In genomic region chr10:90880854-90881560, GRCm38 (mm10) we compare ENCODE assay signal across 11 mouse cellular contexts.
DNase-seq lines count a peak whose midpoint lies in the region; ATAC-seq and TF ChIP-seq lines count a peak whose summit lies in the region.
"Had no signal": no experiment of that assay in that cellular context is flagged by ENCODE, and none has a peak within 500 bp of the region (broad histone marks: within the 10 kb centered on the region; RNA-seq: fewer than 3 reads in every experiment).

No protein-coding gene starts in this region.

- H3K4me1 ChIP-seq in kidney, postnatal 0 days (replicated peaks; ENCODE audit: insufficient read depth, low read length): no peaks in the 10 kb centered on the region
- no peaks in the 10 kb centered on the region for H3K4me1 ChIP-seq in kidney, embryonic 14.5 days (ENCODE audit: control insufficient read depth, insufficient read depth, low read length)
- no peaks in the 10 kb centered on the region for H3K4me1 ChIP-seq in G1E (ENCODE audit: insufficient read depth, low read depth, low read length)
- H3K4me1 ChIP-seq in limb, embryonic 11.5 days (ENCODE audit: control insufficient read depth, insufficient read depth, low read length): no peaks in the 10 kb centered on the region
- H3K4me1 ChIP-seq in intestine, embryonic 15.5 days (replicated peaks): no peaks in the 10 kb centered on the region
- H3K4me1 ChIP-seq in heart, embryonic 10.5 days: no peaks in the 10 kb centered on the region
- H3K4me1 ChIP-seq: embryonic facial prominence, embryonic 13.5 days had no signal

- no peaks in the 10 kb centered on the region for H3K36me3 ChIP-seq in kidney, postnatal 0 days (ENCODE audit: insufficient read depth, low read length)
- no peaks in the 10 kb centered on the region for H3K36me3 ChIP-seq in kidney, embryonic 14.5 days (ENCODE audit: control insufficient read depth, insufficient read depth, low read length)
- no peaks in the 10 kb centered on the region for H3K36me3 ChIP-seq in G1E (replicated peaks)
- H3K36me3 ChIP-seq in limb, embryonic 11.5 days (ENCODE audit: control insufficient read depth, insufficient read depth, low read length): no peaks in the 10 kb centered on the region
- no peaks in the 10 kb centered on the region for H3K36me3 ChIP-seq in intestine, embryonic 15.5 days
- no peaks in the 10 kb centered on the region for H3K36me3 ChIP-seq in heart, embryonic 10.5 days
- H3K36me3 ChIP-seq: embryonic facial prominence, embryonic 13.5 days had no signal

- peak; percentile 56 for DNase-seq in kidney, postnatal 0 days (ENCODE audit: low spot score)
- peak; percentile 4 for DNase-seq in G1E (ENCODE audit: low spot score)
- DNase-seq in c-Kit-positive CD71-negative TER-119-negative erythroid progenitor cells, embryonic 14.5 days (ENCODE audit: low read depth): peak; percentile 12
- peak; percentile 56 for DNase-seq in limb, embryonic 11.5 days (ENCODE audit: low spot score)
- no peak for DNase-seq in right cerebral cortex, postnatal 10 days (ENCODE audit: low spot score in 2 of 2)
- no peak for DNase-seq in heart, embryonic 10.5 days (ENCODE audit: low spot score)
- DNase-seq: spleen, adult 18-20 months had no signal

- H3K27me3 ChIP-seq in kidney, postnatal 0 days (ENCODE audit: insufficient read depth, low read length): no peaks in the 10 kb centered on the region
- H3K27me3 ChIP-seq in kidney, embryonic 14.5 days (ENCODE audit: control insufficient read depth, insufficient read depth, low read length): no peaks in the 10 kb centered on the region
- H3K27me3 ChIP-seq in G1E (ENCODE audit: insufficient read depth, low read length): no peaks in the 10 kb centered on the region
- H3K27me3 ChIP-seq in limb, embryonic 11.5 days (ENCODE audit: control insufficient read depth, insufficient read depth, low read length): no peaks in the 10 kb centered on the region
- no peaks in the 10 kb centered on the region for H3K27me3 ChIP-seq in intestine, embryonic 15.5 days (replicated peaks)
- no peaks in the 10 kb centered on the region for H3K27me3 ChIP-seq in heart, embryonic 10.5 days (ENCODE audit: insufficient read depth, poor library complexity, severe bottlenecking)
- H3K27me3 ChIP-seq: embryonic facial prominence, embryonic 13.5 days had no signal

- H3K4me3 ChIP-seq in kidney, postnatal 0 days (replicated peaks; ENCODE audit: low read depth, low read length): no peak overlapping the region
- H3K4me3 ChIP-seq in kidney, embryonic 14.5 days (ENCODE audit: low read length): no peak overlapping the region
- no peak overlapping the region for H3K4me3 ChIP-seq in G1E (ENCODE audit: low read depth, low read length)
- H3K4me3 ChIP-seq in limb, embryonic 11.5 days (ENCODE audit: low read depth, low read length): no peak overlapping the region
- no peak overlapping the region for H3K4me3 ChIP-seq in intestine, embryonic 15.5 days (replicated peaks)
- no peak overlapping the region for H3K4me3 ChIP-seq in heart, embryonic 10.5 days
- H3K4me3 ChIP-seq: embryonic facial prominence, embryonic 13.5 days had no signal

- no peaks in the 10 kb centered on the region for H3K9me3 ChIP-seq in kidney, postnatal 0 days (replicated peaks; ENCODE audit: low read length)
- H3K9me3 ChIP-seq in kidney, embryonic 14.5 days (ENCODE audit: control insufficient read depth, low read length): no peaks in the 10 kb centered on the region
- H3K9me3 ChIP-seq in G1E (replicated peaks): no peaks in the 10 kb centered on the region
- H3K9me3 ChIP-seq in limb, embryonic 11.5 days (ENCODE audit: control insufficient read depth, low read length): no peaks in the 10 kb centered on the region
- no peaks in the 10 kb centered on the region for H3K9me3 ChIP-seq in intestine, embryonic 15.5 days
- H3K9me3 ChIP-seq in heart, embryonic 10.5 days: no peaks in the 10 kb centered on the region
- H3K9me3 ChIP-seq: embryonic facial prominence, embryonic 13.5 days had no signal

- H3K4me2 ChIP-seq in kidney, postnatal 0 days (ENCODE audit: low read length): no peak overlapping the region
- no peak overlapping the region for H3K4me2 ChIP-seq in kidney, embryonic 14.5 days (replicated peaks; ENCODE audit: low read depth, low read length)
- H3K4me2 ChIP-seq in limb, embryonic 11.5 days (ENCODE audit: low read depth, severe bottlenecking): no peak overlapping the region
- H3K4me2 ChIP-seq in intestine, embryonic 15.5 days (replicated peaks): no peak overlapping the region
- H3K4me2 ChIP-seq: embryonic facial prominence, embryonic 13.5 days had no signal

- no peak for TF ChIP-seq CTCF in kidney, postnatal 0 days (IDR thresholded peaks at IDR 0.05; ENCODE audit: low read depth)
- TF ChIP-seq CTCF in G1E (IDR thresholded peaks at IDR 0.05; ENCODE audit: low read depth, low read length): no peak

- ATAC-seq in kidney, postnatal 0 days (replicated peaks; ENCODE audit: low FRiP score, low read depth): no peak
- ATAC-seq in kidney, embryonic 14.5 days (ENCODE audit: low FRiP score, low TSS enrichment): no peak
- ATAC-seq in G1E (ENCODE audit: extremely low read depth, insufficient number of reproducible peaks, low FRiP score, poor library complexity, severe bottlenecking): no peak
- ATAC-seq in limb, embryonic 11.5 days (ENCODE audit: insufficient number of reproducible peaks, low FRiP score, low TSS enrichment, low read depth): no peak
- no peak for ATAC-seq in intestine, embryonic 15.5 days

- no peak overlapping the region for H3K27ac ChIP-seq in kidney, postnatal 0 days
- H3K27ac ChIP-seq in kidney, embryonic 14.5 days (ENCODE audit: low read depth, low read length): no peak overlapping the region
- no peak overlapping the region for H3K27ac ChIP-seq in limb, embryonic 11.5 days (replicated peaks; ENCODE audit: low read depth, low read length)
- H3K27ac ChIP-seq in intestine, embryonic 15.5 days: no peak overlapping the region
- H3K27ac ChIP-seq in heart, embryonic 10.5 days: no peak overlapping the region
- H3K27ac ChIP-seq: embryonic facial prominence, embryonic 13.5 days; liver, embryonic 14.5 days had no signal

- no peak overlapping the region for H3K9ac ChIP-seq in kidney, postnatal 0 days (ENCODE audit: low read depth, low read length)
- no peak overlapping the region for H3K9ac ChIP-seq in kidney, embryonic 14.5 days (ENCODE audit: low read depth, low read length)
- H3K9ac ChIP-seq in limb, embryonic 11.5 days (ENCODE audit: low read length): no peak overlapping the region
- H3K9ac ChIP-seq in intestine, embryonic 15.5 days: no peak overlapping the region
- H3K9ac ChIP-seq: embryonic facial prominence, embryonic 13.5 days; liver, embryonic 14.5 days had no signal

- 37% methylated on average over 8 of the region's 8 CpGs for WGBS in kidney, postnatal 0 days
- 43% methylated on average over 8 of the region's 8 CpGs for WGBS in kidney, embryonic 14.5 days
- WGBS in limb, embryonic 11.5 days: 35% methylated on average over 8 of the region's 8 CpGs
- WGBS in intestine, embryonic 15.5 days: 21% methylated on average over 8 of the region's 8 CpGs
- WGBS in heart, embryonic 10.5 days: 25% methylated on average over 8 of the region's 8 CpGs

Comparison
In these comparisons a context has a peak if more than half of its experiments do, and no peak if none do; other contexts are left out.
1. DNase-seq: peak in kidney, postnatal 0 days (single experiment), G1E (single experiment), c-Kit-positive CD71-negative TER-119-negative erythroid progenitor cells, embryonic 14.5 days (single experiment) and limb, embryonic 11.5 days (single experiment); none in right cerebral cortex, postnatal 10 days (0 of 2) and heart, embryonic 10.5 days (single experiment).